Mouse (Mus musculus) heart, postnatal 4 days (tissue): ENCODE measurements at regions not wholly inside any gene's neighbourhood (a gene's known extent, or its start where the extent isn't known, plus 50 kb on each side); places are given as distances from the start of the nearest gene placed in this dataset.

Source experiments
- DNase-seq: peaks from one replicate; pipeline ENCODE4 v3.0.0; 2021

- no peak for DNase-seq
Observed at GRCm38 (mm10) chr5:33511529-33512252, 77.9 kb upstream of the Nkx1-1 start.

GRCm38 (mm10) chr5:33505786-33506185 lies 72.0 kb upstream of the Nkx1-1 start:
- DNase-seq: no peak

- DNase-seq: no peak
Observed at GRCm38 (mm10) chr5:33501735-33502495, 68.1 kb upstream of the Nkx1-1 start.

DNA sequence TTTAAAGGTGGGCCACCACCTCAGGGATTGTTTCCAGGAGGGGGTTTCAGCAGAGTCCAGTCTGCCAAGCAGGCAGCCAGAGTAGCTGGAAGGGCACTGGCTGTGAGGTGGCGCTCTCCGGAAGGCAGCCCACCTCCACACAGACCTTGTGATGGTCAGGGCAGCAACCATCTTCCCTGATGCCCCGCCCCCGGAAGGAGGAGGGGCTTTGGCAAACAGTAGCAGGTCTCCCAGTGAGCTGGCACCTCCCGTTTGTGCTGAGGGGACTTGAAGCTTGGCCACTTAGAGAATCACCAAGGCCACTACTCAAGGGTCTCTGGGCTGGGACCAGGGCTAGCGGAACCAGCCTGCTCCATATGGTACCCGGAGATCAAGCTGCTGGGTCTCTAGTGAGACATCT lies 67.4 kb upstream of the Nkx1-1 start:
- no peak for DNase-seq

- peak; percentile 89 for DNase-seq
Observed at GRCm38 (mm10) chr5:33495900-33496529, 62.2 kb upstream of the Nkx1-1 start.

GRCm38 (mm10) chr5:33495276-33495675 lies 61.5 kb upstream of the Nkx1-1 start:
- no peak for DNase-seq

DNA sequence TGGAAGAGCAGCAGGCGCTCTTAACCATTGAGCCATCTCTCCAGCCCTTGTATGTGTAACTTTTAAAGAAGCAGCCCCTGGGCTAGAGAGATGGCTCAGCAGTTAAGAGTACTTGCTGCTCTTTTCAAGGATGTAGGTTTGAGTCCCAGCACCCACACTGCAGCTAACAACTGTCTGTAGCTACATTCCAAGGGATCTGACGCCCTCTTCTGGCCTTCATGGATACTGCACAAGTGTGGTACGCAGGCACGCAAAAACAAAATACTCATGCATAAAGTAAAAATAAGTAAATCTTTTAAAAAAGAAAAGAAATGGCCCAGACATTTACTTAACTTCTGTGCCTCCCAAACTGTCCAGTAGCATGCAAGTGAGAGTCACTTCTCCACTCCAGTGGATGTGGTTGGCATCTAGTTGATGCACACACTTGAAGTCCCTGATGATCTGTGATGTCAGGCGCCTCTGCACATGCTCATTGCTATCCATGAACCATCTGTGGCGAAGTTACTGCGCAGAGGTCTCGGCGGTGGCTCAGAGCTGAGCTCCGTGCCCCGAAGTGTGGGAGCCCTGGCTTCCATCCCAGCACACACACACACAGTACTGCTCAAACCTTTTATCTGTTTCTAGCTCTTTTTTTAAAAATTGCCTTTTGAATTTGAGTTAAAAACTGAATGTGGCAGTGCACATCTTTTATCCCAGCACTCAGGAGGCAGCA lies 59.0 kb upstream of the Nkx1-1 start:
- DNase-seq: no peak

- no peak for DNase-seq
Observed at GRCm38 (mm10) chr5:33489286-33489685, 55.5 kb upstream of the Nkx1-1 start.

- DNase-seq: peak; percentile 46
Observed at GRCm38 (mm10) chr5:33488152-33488561, 54.4 kb upstream of the Nkx1-1 start.

GRCm38 (mm10) chr5:33485765-33486164 lies 52.0 kb upstream of the Nkx1-1 start:
- DNase-seq: peak; percentile 25
